Mouse (Mus musculus): ENCODE results near the gene 1500009L16Rik. TPM values are rescaled to one million over a fixed set of nuclear protein-coding genes. Genes with fewer than 3 reads are reported as not detected.
A peak's percentile ranks its signal among the peaks of the same experiment; 100 is the strongest.

The 1500009L16Rik gene
- polyA plus RNA-seq, 1 experiment, result not detected

DNA sequence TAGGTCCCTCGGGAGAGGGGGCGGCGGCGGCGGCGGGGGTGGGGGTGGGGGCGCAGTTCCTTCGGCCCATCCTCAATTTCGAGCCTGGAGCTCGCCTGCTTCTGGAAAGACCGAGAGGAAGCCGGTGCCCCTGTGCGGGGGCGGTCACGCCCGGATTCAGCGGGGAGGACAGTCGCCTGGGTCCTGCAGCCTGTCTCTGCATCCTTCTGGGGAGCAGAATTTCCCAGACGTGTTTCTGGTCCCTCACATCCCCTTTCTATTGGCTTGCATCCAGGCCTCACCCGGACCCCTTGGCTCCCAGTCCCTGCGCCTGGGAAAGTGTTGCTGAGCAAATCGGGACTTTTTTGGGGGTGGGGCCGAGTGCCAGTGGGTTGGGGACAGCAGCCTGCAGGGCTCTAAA is 390 bp downstream of the 1500009L16Rik start:
- H3K4me3 ChIP-seq (ENCODE audit: insufficient read depth, low read depth, low read length), result peak overlapping the region; percentile 63
- no peak for TF ChIP-seq POLR2A (IDR thresholded peaks at IDR 0.05; ENCODE audit: insufficient read depth, low read depth, low read length)
- no peak for TF ChIP-seq CTCF (IDR thresholded peaks at IDR 0.05; ENCODE audit: insufficient read depth, low read depth, low read length)
- H3K27ac ChIP-seq (ENCODE audit: insufficient read depth, low read depth, low read length), result no peak overlapping the region
- 0% methylated on average over 23 of the region's 23 CpGs for WGBS
- H3K4me1 ChIP-seq (ENCODE audit: control insufficient read depth, insufficient read depth, low read length), result peaks cover 4% of the 10 kb centered on the region; the same call in 1 of the 2 replicates

DNA sequence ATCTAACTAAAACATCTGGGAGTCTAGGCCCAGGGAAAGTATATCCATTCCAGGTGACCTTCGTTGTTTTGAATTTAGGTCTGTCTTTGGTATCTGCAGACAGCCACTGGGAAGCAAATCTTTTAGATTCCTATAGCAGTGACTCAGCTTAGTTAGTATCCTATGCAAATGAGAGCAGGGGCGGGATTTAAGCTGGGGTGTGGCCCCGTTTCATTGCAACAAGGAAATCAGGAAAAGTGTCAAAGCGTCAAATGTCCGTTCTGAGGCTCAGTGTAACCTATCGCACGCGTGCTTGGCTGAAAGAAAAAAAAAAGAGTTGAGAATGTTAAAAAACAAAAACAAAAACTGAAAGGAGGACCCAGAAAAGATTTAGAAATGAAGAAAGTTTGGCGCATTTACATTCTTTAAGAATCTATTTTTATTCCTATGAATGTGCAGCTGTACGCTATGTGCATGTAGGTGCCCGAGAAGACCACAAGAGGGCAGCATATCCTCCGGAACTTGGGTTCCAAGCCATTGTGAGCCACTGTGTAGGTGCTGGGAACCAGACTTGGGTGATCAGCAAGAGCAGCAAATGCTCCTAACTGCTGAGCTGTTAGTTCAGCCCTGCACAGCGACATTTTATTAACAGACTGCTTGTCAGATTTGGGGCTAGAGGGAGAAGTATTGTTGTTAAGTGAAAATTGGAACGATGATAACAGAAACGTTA is 1.8 kb downstream of the 1500009L16Rik start:
- 89% methylated on average over 15 of the region's 15 CpGs for WGBS
- Histone ChIP-seq H3K4me1 (ENCODE audit: control insufficient read depth, insufficient read depth, low read length) (peaks cover 4% of the 10 kb centered on the region; the same call in 1 of the 2 replicates), H3K4me3 (ENCODE audit: insufficient read depth, low read depth, low read length) (no peak overlapping the region), H3K27ac (ENCODE audit: insufficient read depth, low read depth, low read length) (no peak overlapping the region)
- no peak for TF ChIP-seq CTCF (IDR thresholded peaks at IDR 0.05; ENCODE audit: insufficient read depth, low read depth, low read length)
- TF ChIP-seq POLR2A (IDR thresholded peaks at IDR 0.05; ENCODE audit: insufficient read depth, low read depth, low read length), result no peak

DNA sequence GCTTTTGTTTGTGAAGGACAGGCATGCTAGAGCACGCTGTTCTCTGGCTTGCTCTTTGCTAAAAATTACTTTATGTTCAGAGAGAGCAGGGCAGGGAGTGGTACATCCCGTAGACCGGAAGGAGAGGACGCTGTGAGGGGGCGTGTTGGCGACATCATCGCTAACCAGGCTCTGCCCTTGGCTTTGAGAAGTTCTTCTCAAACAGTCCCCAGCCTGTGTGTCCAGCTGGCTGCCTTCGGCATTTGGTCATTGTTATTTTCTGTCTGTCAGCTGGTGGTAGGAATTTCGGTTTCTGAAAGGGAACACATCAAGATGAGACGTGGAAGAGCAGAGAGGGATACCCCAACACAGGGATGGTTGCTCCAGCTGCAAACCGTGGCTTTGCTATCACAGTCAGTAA is 3.5 kb downstream of the 1500009L16Rik start:
- H3K4me1 ChIP-seq (ENCODE audit: control insufficient read depth, insufficient read depth, low read length), result peaks cover 4% of the 10 kb centered on the region; the same call in 1 of the 2 replicates
- H3K4me3 ChIP-seq (ENCODE audit: insufficient read depth, low read depth, low read length), result no peak overlapping the region
- no peak overlapping the region for H3K27ac ChIP-seq (ENCODE audit: insufficient read depth, low read depth, low read length)
- WGBS, result 63% methylated on average over 11 of the region's 11 CpGs
- TF ChIP-seq POLR2A (IDR thresholded peaks at IDR 0.05; ENCODE audit: insufficient read depth, low read depth, low read length), result no peak
- no peak for TF ChIP-seq CTCF (IDR thresholded peaks at IDR 0.05; ENCODE audit: insufficient read depth, low read depth, low read length)

DNA sequence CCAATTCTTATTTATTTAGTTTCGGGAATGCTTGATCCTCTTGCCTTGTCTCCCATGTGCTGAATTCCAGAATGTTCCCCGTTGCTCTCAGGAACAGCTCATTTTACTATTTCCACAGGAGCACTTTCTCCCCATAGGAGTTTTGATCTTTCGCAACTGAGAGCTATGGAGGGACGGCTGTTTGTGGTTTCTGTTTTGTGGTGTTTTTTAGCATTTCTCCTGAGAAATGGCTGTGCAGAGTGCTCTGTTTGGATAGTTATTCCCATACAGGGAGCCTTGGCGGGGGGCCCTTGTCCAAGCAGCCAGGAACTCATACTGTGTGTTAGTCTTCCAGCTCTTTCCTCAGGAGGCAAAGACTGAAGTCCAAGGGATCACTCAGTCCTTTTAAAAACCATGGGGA is 5.2 kb downstream of the 1500009L16Rik start:
- no peak overlapping the region for H3K4me3 ChIP-seq (ENCODE audit: insufficient read depth, low read depth, low read length)
- TF ChIP-seq CTCF (IDR thresholded peaks at IDR 0.05; ENCODE audit: insufficient read depth, low read depth, low read length), result no peak
- no peak for TF ChIP-seq POLR2A (IDR thresholded peaks at IDR 0.05; ENCODE audit: insufficient read depth, low read depth, low read length)
- H3K4me1 ChIP-seq (ENCODE audit: control insufficient read depth, insufficient read depth, low read length), result peaks cover 4% of the 10 kb centered on the region; the same call in 1 of the 2 replicates
- no peak overlapping the region for H3K27ac ChIP-seq (ENCODE audit: insufficient read depth, low read depth, low read length)
- 86% methylated on average over 5 of the region's 5 CpGs for WGBS

DNA sequence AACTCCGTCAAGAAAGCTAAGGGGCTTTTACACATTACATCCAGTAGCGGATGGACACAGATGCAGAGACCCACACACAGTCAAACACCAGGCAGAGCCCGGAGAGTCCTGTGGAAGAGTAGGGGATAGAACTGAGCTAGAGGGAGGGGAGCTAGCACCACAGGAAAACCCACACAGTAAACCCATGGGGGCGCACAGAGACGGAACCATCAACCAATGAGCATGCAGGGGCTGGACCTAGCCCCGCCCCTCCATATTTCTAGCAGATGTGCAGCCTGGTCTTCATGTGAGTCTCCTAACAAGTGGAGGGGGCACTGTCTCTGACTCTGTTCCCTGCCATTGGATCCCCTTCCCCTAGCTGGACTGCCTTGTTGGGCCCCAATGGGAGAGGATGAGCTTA is 5.9 kb downstream of the 1500009L16Rik start:
- TF ChIP-seq CTCF (IDR thresholded peaks at IDR 0.05; ENCODE audit: insufficient read depth, low read depth, low read length) (no peak), POLR2A (IDR thresholded peaks at IDR 0.05; ENCODE audit: insufficient read depth, low read depth, low read length) (no peak)

DNA sequence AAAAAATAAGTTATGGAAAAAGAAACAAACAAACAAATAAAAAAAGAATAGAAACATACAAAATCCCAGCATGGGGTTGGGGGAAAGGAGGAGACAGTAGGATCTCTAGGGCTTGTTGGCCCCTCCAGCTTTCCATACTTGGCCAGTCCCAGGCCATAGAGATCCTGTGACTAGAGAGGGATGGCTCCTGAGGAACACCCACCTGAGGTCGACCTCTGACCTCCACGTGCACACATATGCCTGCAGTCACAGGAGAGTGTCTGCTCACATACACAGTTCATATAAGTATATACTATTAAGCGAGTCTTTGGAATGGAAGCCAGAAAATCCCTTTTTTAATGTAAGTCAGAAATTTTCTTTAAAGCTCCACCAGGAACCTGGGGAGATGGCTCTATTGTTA is 6.4 kb downstream of the 1500009L16Rik start:
- H3K4me3 ChIP-seq (ENCODE audit: insufficient read depth, low read depth, low read length), result no peak overlapping the region
- no peak overlapping the region for H3K27ac ChIP-seq (ENCODE audit: insufficient read depth, low read depth, low read length)
- 82% methylated on average over 3 of the region's 3 CpGs for WGBS
- no peak for TF ChIP-seq POLR2A (IDR thresholded peaks at IDR 0.05; ENCODE audit: insufficient read depth, low read depth, low read length)
- H3K4me1 ChIP-seq (ENCODE audit: control insufficient read depth, insufficient read depth, low read length), result peaks cover 4% of the 10 kb centered on the region; the same call in 1 of the 2 replicates

More for the DNA sequence above, 5.9 kb downstream of the 1500009L16Rik start:
- no peak overlapping the region for H3K27ac ChIP-seq (ENCODE audit: insufficient read depth, low read depth, low read length)
- 77% methylated on average over 6 of the region's 6 CpGs for WGBS
- H3K4me3 ChIP-seq (ENCODE audit: insufficient read depth, low read depth, low read length), result no peak overlapping the region
- peaks cover 4% of the 10 kb centered on the region; the same call in 1 of the 2 replicates for H3K4me1 ChIP-seq (ENCODE audit: control insufficient read depth, insufficient read depth, low read length)

DNA sequence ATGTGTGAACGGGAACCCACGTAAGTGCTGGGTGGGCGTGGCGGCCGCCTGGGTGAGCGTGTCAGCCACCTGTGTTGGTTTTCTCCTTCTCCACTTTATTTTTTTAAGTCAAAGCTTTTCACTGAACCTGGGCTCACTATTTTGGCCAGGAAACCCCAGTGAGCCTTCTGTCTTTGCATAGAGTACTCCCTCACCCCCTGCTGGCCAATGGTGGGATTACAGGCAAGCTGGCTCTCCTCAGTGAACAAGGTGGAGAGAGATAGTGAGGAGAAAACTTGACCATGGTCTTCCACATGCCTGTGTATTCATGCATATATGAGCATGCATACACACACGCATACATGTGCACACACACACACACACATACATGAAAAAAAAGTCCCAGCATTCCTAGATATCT is 6.8 kb downstream of the 1500009L16Rik start:
- H3K4me1 ChIP-seq (ENCODE audit: control insufficient read depth, insufficient read depth, low read length), result peaks cover 4% of the 10 kb centered on the region; the same call in 1 of the 2 replicates
- WGBS, result 31% methylated on average over 7 of the region's 7 CpGs
- H3K27ac ChIP-seq (ENCODE audit: insufficient read depth, low read depth, low read length), result no peak overlapping the region
- TF ChIP-seq POLR2A (IDR thresholded peaks at IDR 0.05; ENCODE audit: insufficient read depth, low read depth, low read length) (no peak), CTCF (IDR thresholded peaks at IDR 0.05; ENCODE audit: insufficient read depth, low read depth, low read length) (peak; percentile 29; the same call in 1 of the 2 replicates)
- no peak overlapping the region for H3K4me3 ChIP-seq (ENCODE audit: insufficient read depth, low read depth, low read length)

DNA sequence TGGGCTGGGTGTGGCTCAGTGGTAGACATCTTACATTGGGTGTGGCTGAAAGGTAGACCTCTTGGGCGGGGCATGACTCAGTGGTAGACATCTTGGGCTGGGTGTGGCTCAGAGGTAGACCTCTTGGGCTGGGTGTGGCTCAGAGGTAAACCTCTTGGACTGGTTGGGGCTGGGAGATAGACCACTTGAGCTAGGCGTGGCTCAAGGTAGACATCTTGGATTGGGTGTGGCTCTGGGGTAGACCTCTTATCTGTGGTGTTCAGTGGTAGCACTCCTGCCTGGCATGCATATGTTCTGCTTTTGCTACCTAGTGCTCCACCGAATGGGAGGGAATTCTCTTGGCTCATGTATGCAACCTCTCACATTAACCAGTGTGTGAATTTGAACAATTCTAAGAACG is 11.1 kb downstream of the 1500009L16Rik start:
- 91% methylated on average over 4 of the region's 4 CpGs for WGBS
- TF ChIP-seq CTCF (IDR thresholded peaks at IDR 0.05; ENCODE audit: insufficient read depth, low read depth, low read length), result no peak
- no peak for TF ChIP-seq POLR2A (IDR thresholded peaks at IDR 0.05; ENCODE audit: insufficient read depth, low read depth, low read length)
- Histone ChIP-seq H3K27ac (ENCODE audit: insufficient read depth, low read depth, low read length) (no peak overlapping the region), H3K4me3 (ENCODE audit: insufficient read depth, low read depth, low read length) (no peak overlapping the region), H3K4me1 (ENCODE audit: control insufficient read depth, insufficient read depth, low read length) (0 out of 2 replicates have a peak, but pooled peaks cover 4% of the 10 kb centered on the region)

DNA sequence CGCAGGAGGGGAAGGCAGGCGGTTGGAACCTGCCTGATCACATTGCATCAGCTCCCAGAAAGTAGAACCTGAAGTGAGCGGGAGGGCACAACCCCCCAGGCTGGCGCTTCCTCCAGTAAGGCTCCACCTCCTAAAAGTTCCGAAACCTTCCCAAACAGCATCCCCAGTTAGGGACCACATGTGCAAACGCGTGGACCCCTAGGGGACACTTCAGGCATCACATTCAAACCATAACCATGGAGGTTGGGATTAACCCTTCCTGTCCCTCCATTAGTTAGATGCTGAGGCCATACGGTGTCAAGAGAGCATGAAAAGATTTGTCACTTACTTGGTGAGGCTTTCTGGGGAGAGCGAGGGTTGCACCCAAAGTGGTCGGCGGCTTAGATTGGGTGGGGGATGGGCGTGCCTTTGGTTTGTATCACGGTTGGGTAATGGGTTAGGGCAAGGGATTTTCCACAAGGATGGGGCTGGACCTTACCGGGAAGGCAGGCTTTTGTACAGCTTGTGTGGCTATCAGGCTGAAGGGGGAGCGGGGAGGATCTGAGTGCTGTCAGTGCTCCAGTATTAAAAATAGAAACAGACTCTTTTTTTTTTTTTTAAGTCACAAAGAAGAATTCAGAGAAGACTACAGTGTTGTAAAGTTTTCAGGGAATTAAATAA is 16.5 kb downstream of the 1500009L16Rik start:
- WGBS, result 82% methylated on average over 15 of the region's 15 CpGs
- peaks cover 5% of the 10 kb centered on the region; the same call in 1 of the 2 replicates for H3K4me1 ChIP-seq (ENCODE audit: control insufficient read depth, insufficient read depth, low read length)
- no peak for TF ChIP-seq CTCF (IDR thresholded peaks at IDR 0.05; ENCODE audit: insufficient read depth, low read depth, low read length)
- TF ChIP-seq POLR2A (IDR thresholded peaks at IDR 0.05; ENCODE audit: insufficient read depth, low read depth, low read length), result no peak
- H3K4me3 ChIP-seq (ENCODE audit: insufficient read depth, low read depth, low read length), result no peak overlapping the region
- H3K27ac ChIP-seq (ENCODE audit: insufficient read depth, low read depth, low read length), result no peak overlapping the region
